Mouse (Mus musculus) bone marrow, adult 2 months (tissue): ENCODE measurements at regions not wholly inside any gene's neighbourhood (a gene's known extent, or its start where the extent isn't known, plus 50 kb on each side); places are given as distances from the start of the nearest gene placed in this dataset.

Experiments
- CTCF ChIP-seq: fragments of 200-500 bp; IDR thresholded peaks from 2 replicates; pipeline ENCODE4 v1.5.1; 2011; ENCODE audit warnings: low read length, control low read depth; ENCODE audit not compliant: control insufficient read depth, insufficient read depth
- POLR2A ChIP-seq: fragments of 200-500 bp; IDR thresholded peaks from 2 replicates; pipeline ENCODE4 v1.6.1; 2011; ENCODE audit warnings: low read depth, mild to moderate bottlenecking, control low read depth, low read length, borderline replicate concordance; ENCODE audit not compliant: control insufficient read depth

GRCm38 (mm10) chr8:26301961-26302360 lies 182.6 kb downstream of the Gm45692 start:
- TF ChIP-seq CTCF (no peak), POLR2A (no peak)
